Mouse (Mus musculus) thymus, adult 2 months (tissue): ENCODE measurements around the gene Ccpg1os.

Experiments
- CTCF ChIP-seq: fragments of 200-500 bp; IDR thresholded peaks from 2 replicates; pipeline ENCODE4 v1.5.1; 2012; ENCODE audit warnings: mild to moderate bottlenecking, control low read depth, low read length, moderate library complexity, borderline replicate concordance; ENCODE audit not compliant: control insufficient read depth, poor library complexity, insufficient read depth; ENCODE audit errors: extremely low read depth
- POLR2A ChIP-seq: fragments of 200-500 bp; IDR thresholded peaks from 2 replicates; pipeline ENCODE4 v1.6.1; 2012; ENCODE audit warnings: mild to moderate bottlenecking, low read length, control low read depth, moderate library complexity; ENCODE audit not compliant: control insufficient read depth, poor library complexity, insufficient read depth; ENCODE audit errors: extremely low read depth

GRCm38 (mm10) chr9:73019841-73020240 is 34.7 kb upstream of the Ccpg1os start:
- no peak for TF ChIP-seq POLR2A
- TF ChIP-seq CTCF = no peak
